Mouse (Mus musculus) left cerebral cortex, postnatal 14 days (tissue): ENCODE results near the gene Sirt7. TPM values are rescaled to one million over a fixed set of nuclear protein-coding genes. Genes with fewer than 3 reads are reported as not detected.
"Not testable (repeated sequence)": the region's sequence is repeated elsewhere in the genome, so short reads cannot be mapped to it uniquely, and the experiment has no call there.

Experiments
- DNase-seq, 2 experiments: peaks; one replicate each; pipeline ENCODE4 v3.0.0; 2021 to 2022; ENCODE audit warnings: low spot score in 2 of 2, mixed read lengths in 1 of 2
- intact Hi-C: fragments of 180-260 bp; cut with DNase I; formaldehyde crosslinking; loops from one replicate; pipeline ENCODE4 v1.15.1; 2025
- total RNA-seq, 2 experiments: library from RNA; stranded (reverse); gene quantifications; 2 replicates each; pipeline ENCODE4 v1.2.3; 2021

The Sirt7 gene
- total RNA-seq, 2 experiments from 2014 or later = 34.7 to 42.4 TPM

- no peak for DNase-seq
- intact Hi-C loops = no loop called here
Measured at GRCm38 (mm10) chr11:120600716-120601115, 24.3 kb downstream of the Sirt7 start.

GRCm38 (mm10) chr11:120598990-120599549, 26.0 kb downstream of the Sirt7 start:
- intact Hi-C loops = no loop called here
- no peak for DNase-seq

- peak; percentile 92 to 95 for DNase-seq
- intact Hi-C loops = no loop called here
Measured at GRCm38 (mm10) chr11:120598283-120598989, 26.6 kb downstream of the Sirt7 start, which contains the start of the genes Alyref and Anapc11. Gene Alyref (minus strand): TSS chr11:120598365. Gene Anapc11 (plus strand): TSS chr11:120598421.

GRCm38 (mm10) chr11:120597240-120598235, 27.5 kb downstream of the Sirt7 start:
- no peak for DNase-seq
- intact Hi-C loops = no loop called here

- intact Hi-C loops = no loop called here
- DNase-seq = no peak
Measured at GRCm38 (mm10) chr11:120588531-120588930, 36.5 kb downstream of the Sirt7 start.

GRCm38 (mm10) chr11:120583937-120584336, 41.1 kb downstream of the Sirt7 start:
- intact Hi-C loops = no loop called here
- no peak for DNase-seq

GRCm38 (mm10) chr11:120582982-120583293, 42.1 kb downstream of the Sirt7 start:
- intact Hi-C loops, DNase-seq: not testable (repeated sequence)

- DNase-seq = peak in 1 of 2 experiments; percentile 49
- intact Hi-C loops = no loop called here
Measured at GRCm38 (mm10) chr11:120582268-120582981, 42.6 kb downstream of the Sirt7 start.

- DNase-seq = peak; percentile 90 to 92
- intact Hi-C loops = no loop called here
Measured at GRCm38 (mm10) chr11:120581490-120582267, 43.4 kb downstream of the Sirt7 start, which contains the start of gene Arhgdia. Gene Arhgdia (minus strand): TSS chr11:120581624.

- intact Hi-C loops = no loop called here
- DNase-seq = no peak
Measured at GRCm38 (mm10) chr11:120580871-120581331, 44.1 kb downstream of the Sirt7 start.

- intact Hi-C loops = no loop called here
- no peak for DNase-seq
Measured at GRCm38 (mm10) chr11:120580190-120580589, 44.9 kb downstream of the Sirt7 start.

GRCm38 (mm10) chr11:120579316-120580107, 45.5 kb downstream of the Sirt7 start:
- intact Hi-C loops = no loop called here

GRCm38 (mm10) chr11:120578694-120579243, 46.3 kb downstream of the Sirt7 start:
- DNase-seq = no peak
- intact Hi-C loops = no loop called here

More at GRCm38 (mm10) chr11:120579316-120580107, 45.5 kb downstream of the Sirt7 start:
- DNase-seq = peak; percentile 68 to 79

GRCm38 (mm10) chr11:120578024-120578693, 46.9 kb downstream of the Sirt7 start:
- intact Hi-C loops = no loop called here
- DNase-seq = no peak

GRCm38 (mm10) chr11:120577211-120578023, 47.6 kb downstream of the Sirt7 start:
- DNase-seq = no peak
- intact Hi-C loops = no loop called here

- no peak for DNase-seq
- intact Hi-C loops = no loop called here
Measured at GRCm38 (mm10) chr11:120576365-120576981, 48.6 kb downstream of the Sirt7 start.
